ENCODE assay signal across 20 mouse cellular contexts in the genomic region with DNA sequence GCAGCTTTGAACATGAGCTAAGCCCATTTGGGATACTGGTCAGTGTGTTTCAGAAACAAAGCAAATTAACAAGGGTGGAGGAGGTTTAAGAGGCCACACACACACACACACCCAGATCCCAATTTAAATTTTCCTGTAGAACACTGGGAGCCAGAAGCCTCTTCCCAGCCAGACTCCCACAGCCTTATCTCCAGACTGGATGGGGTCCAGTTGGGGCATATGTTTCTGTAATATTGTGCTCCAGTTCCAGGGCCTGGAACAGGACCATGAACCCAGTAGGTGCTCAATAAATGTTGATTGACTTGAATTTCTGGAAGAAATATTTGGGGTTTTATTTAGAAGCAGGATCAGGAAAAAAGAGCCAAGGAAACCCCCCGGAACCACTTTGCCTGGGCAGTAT.
DNase-seq lines count a peak whose midpoint lies in the region; ATAC-seq and TF ChIP-seq lines count a peak whose summit lies in the region.
"Had no signal": no experiment of that assay in that cellular context is flagged by ENCODE, and none has a peak within 500 bp of the region (broad histone marks: within the 10 kb centered on the region; RNA-seq: fewer than 3 reads in every experiment).

No protein-coding gene starts in this region.

- H3K4me3 ChIP-seq in heart, embryonic 12.5 days = no peak overlapping the region
- H3K4me3 ChIP-seq in brown adipose tissue, adult 24 weeks (ENCODE audit: insufficient read depth, low read depth, low read length) = no peak overlapping the region
- no peak overlapping the region for H3K4me3 ChIP-seq in embryonic fibroblast, embryonic 13.5 days (ENCODE audit: insufficient read depth, low read length)
- H3K4me3 ChIP-seq: embryonic facial prominence, embryonic 15.5 days; heart, embryonic 15.5 days; hindbrain, embryonic 13.5 days; midbrain, embryonic 15.5 days; myocyte had no signal

- TF ChIP-seq POLR2A in embryonic fibroblast, embryonic 13.5 days (IDR thresholded peaks at IDR 0.05; ENCODE audit: low read depth, low read length) = no peak

- no peak overlapping the region for H3K9ac ChIP-seq in heart, embryonic 12.5 days
- H3K9ac ChIP-seq: embryonic facial prominence, embryonic 15.5 days; heart, embryonic 15.5 days; hindbrain, embryonic 13.5 days; midbrain, embryonic 15.5 days had no signal

- no peak for TF ChIP-seq CTCF in embryonic fibroblast, embryonic 13.5 days (IDR thresholded peaks at IDR 0.05; ENCODE audit: borderline replicate concordance, insufficient read depth, low read length)

- DNase-seq in heart, adult 11 months = peak; percentile 91
- peak; percentile 66 for DNase-seq in cerebellum, adult 8-10 months
- DNase-seq in yolk sac, embryonic 10.5 days (ENCODE audit: low spot score) = no peak
- no peak for DNase-seq in left cerebral cortex, postnatal 25 days (ENCODE audit: low spot score in 2 of 2)
- DNase-seq: adrenal gland, postnatal 36 days; B cell, adult 2 months; kidney, adult 8-10 months; kidney, postnatal 25 days; lung, adult 18-20 months; thymus, adult 18-20 months had no signal

- WGBS in heart, embryonic 12.5 days = 49% methylated on average over 1 of the region's 1 CpGs

- 0 out of 2 replicates have a peak, but pooled peaks cover 8% of the 10 kb centered on the region for H3K4me1 ChIP-seq in heart, embryonic 12.5 days (replicated peaks)
- H3K4me1 ChIP-seq in brown adipose tissue, adult 24 weeks (ENCODE audit: control insufficient read depth, insufficient read depth, insufficient read length, low read length) = peaks cover 5% of the 10 kb centered on the region
- H3K4me1 ChIP-seq in embryonic fibroblast, embryonic 13.5 days (ENCODE audit: control insufficient read depth, insufficient read depth, low read length) = peaks cover 4% of the 10 kb centered on the region; the same call in 1 of the 2 replicates
- H3K4me1 ChIP-seq: embryonic facial prominence, embryonic 15.5 days; hindbrain, embryonic 13.5 days; midbrain, embryonic 15.5 days had no signal

- H3K4me2 ChIP-seq in heart, embryonic 12.5 days = no peak overlapping the region
- H3K4me2 ChIP-seq: embryonic facial prominence, embryonic 15.5 days; heart, embryonic 15.5 days; hindbrain, embryonic 13.5 days; liver, embryonic 11.5 days; midbrain, embryonic 15.5 days had no signal

- no peaks in the 10 kb centered on the region for H3K27me3 ChIP-seq in heart, embryonic 12.5 days (replicated peaks)
- H3K27me3 ChIP-seq: heart, embryonic 15.5 days; midbrain, embryonic 15.5 days had no signal

- no peaks in the 10 kb centered on the region for H3K9me3 ChIP-seq in heart, embryonic 12.5 days (replicated peaks)
- H3K9me3 ChIP-seq: embryonic facial prominence, embryonic 15.5 days; heart, embryonic 15.5 days; hindbrain, embryonic 13.5 days; midbrain, embryonic 15.5 days had no signal

- no peak for ATAC-seq in heart, embryonic 12.5 days (ENCODE audit: insufficient number of reproducible peaks, low FRiP score)
- ATAC-seq: inflammation-experienced regulatory T-cells, adult 6 months; midbrain, embryonic 15.5 days had no signal

- intact Hi-C loops in left cerebral cortex, postnatal 25 days (cut with DNase I) = loop anchor here (10.0 kb wide), 2 partner anchors 179 to 869 kb away; a partner anchor contains a TSS

- H3K27ac ChIP-seq in heart, embryonic 12.5 days (ENCODE audit: poor library complexity, severe bottlenecking) = no peak overlapping the region
- peak overlapping the region; percentile 45 for H3K27ac ChIP-seq in brown adipose tissue, adult 24 weeks (replicated peaks; ENCODE audit: low read depth, low read length)
- peak overlapping the region; percentile 52; the same call in 1 of the 2 replicates for H3K27ac ChIP-seq in embryonic fibroblast, embryonic 13.5 days (ENCODE audit: insufficient read depth, low read length)
- H3K27ac ChIP-seq: embryonic facial prominence, embryonic 15.5 days; heart, embryonic 15.5 days; hindbrain, embryonic 13.5 days; midbrain, embryonic 15.5 days had no signal

- no peaks in the 10 kb centered on the region for H3K36me3 ChIP-seq in heart, embryonic 12.5 days
- H3K36me3 ChIP-seq: embryonic facial prominence, embryonic 15.5 days; heart, embryonic 15.5 days; hindbrain, embryonic 13.5 days; midbrain, embryonic 15.5 days had no signal

Comparison
In these comparisons a context has a peak if more than half of its experiments do, and no peak if none do; other contexts are left out.
1. DNase-seq: peak in heart, adult 11 months (single experiment) and cerebellum, adult 8-10 months (single experiment); none in yolk sac, embryonic 10.5 days (single experiment) and left cerebral cortex, postnatal 25 days (0 of 2).